In the genomic region with DNA sequence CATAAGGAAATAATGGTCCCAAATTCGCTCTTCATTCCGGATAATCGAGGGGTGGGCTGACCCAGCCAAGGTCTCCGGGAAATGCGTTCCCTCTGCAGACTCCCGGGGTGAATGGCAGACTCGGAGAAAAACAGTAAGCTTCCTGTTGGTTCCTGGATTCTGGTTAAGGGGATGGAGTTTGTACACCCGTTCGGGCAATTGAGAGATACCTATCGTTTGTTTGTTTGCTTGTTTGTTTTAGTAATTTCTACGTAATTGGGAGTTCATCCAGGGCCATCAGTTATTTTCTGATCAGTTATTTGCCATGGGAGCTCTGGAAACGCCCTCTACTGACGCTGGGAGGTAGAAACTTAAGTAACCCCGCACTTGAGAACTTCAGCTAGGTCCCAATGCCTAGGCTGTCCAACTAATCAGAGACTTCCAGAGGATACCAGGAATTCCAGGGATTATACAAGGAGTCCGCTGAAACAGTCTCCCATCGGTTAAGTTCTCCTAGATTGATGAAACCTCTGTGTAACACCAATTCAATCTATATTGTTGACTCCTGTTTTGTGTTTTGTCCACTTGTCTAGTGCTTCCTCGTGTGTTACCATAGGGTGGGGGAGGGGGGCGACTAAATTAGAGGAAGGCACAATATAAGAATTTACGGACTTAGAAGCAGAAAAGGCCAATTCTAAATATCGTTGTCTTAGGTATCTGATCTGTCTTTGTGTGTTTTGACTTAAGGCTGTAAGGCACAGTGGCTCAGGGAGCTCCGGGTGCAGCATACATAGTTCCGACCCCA, we compare ENCODE assay signal across 8 mouse cellular contexts. TPM values are rescaled to one million over a fixed set of nuclear protein-coding genes. Genes with fewer than 3 reads are reported as not detected.
DNase-seq lines count a peak whose midpoint lies in the region; ATAC-seq and TF ChIP-seq lines count a peak whose summit lies in the region.

No protein-coding gene starts in this region.

- 0 out of 2 replicates have a peak overlapping the region, but pooled peaks have one; percentile 25 for H3K9ac ChIP-seq in heart, postnatal 0 days (replicated peaks; ENCODE audit: low read depth, low read length)
- H3K9ac ChIP-seq in liver, embryonic 16.5 days (ENCODE audit: low read depth, low read length) = peak overlapping the region; percentile 64
- H3K9ac ChIP-seq in neural tube, embryonic 13.5 days = peak overlapping the region; percentile 60

- no peak for ATAC-seq in heart, postnatal 0 days (ENCODE audit: insufficient read depth, low read depth)
- no peak for ATAC-seq in liver, embryonic 16.5 days (ENCODE audit: low read depth)
- ATAC-seq in neural tube, embryonic 13.5 days (ENCODE audit: low read depth) = peak; percentile 21; the same call in 1 of the 2 replicates

- no peak overlapping the region for H3ac ChIP-seq in C2C12 (ENCODE audit: control insufficient read depth, insufficient read length, low read depth)

- H3K79me2 ChIP-seq in C2C12 (ENCODE audit: control insufficient read depth, insufficient read depth) = no peaks in the 10 kb centered on the region

- DNase-seq in adrenal gland, postnatal 25 days = peak; percentile 35
- DNase-seq in heart, postnatal 0 days (ENCODE audit: low spot score) = peak; percentile 30
- DNase-seq in kidney, postnatal 36 days = peak; percentile 85 to 90
- peak; percentile 24 for DNase-seq in telencephalon, adult 2 months (ENCODE audit: low read depth, low spot score)

- no peaks in the 10 kb centered on the region for H3K27me3 ChIP-seq in C2C12 (ENCODE audit: control insufficient read depth, insufficient read depth, insufficient read length)
- H3K27me3 ChIP-seq in heart, postnatal 0 days (ENCODE audit: control insufficient read depth, insufficient read depth, low read length) = no peaks in the 10 kb centered on the region
- H3K27me3 ChIP-seq in liver, embryonic 16.5 days (ENCODE audit: control insufficient read depth, insufficient read depth, low read depth, low read length) = no peaks in the 10 kb centered on the region
- H3K27me3 ChIP-seq in neural tube, embryonic 13.5 days = no peaks in the 10 kb centered on the region

- H3K9me3 ChIP-seq in heart, postnatal 0 days (replicated peaks; ENCODE audit: control insufficient read depth, low read length) = no peaks in the 10 kb centered on the region
- H3K9me3 ChIP-seq in liver, embryonic 16.5 days (replicated peaks; ENCODE audit: control insufficient read depth, low read length) = no peaks in the 10 kb centered on the region
- 0 out of 2 replicates have a peak, but pooled peaks cover 5% of the 10 kb centered on the region for H3K9me3 ChIP-seq in neural tube, embryonic 13.5 days

- H3K4me2 ChIP-seq in heart, postnatal 0 days (ENCODE audit: low read depth, low read length) = peak overlapping the region; percentile 92
- peak overlapping the region; percentile 93 for H3K4me2 ChIP-seq in liver, embryonic 16.5 days (ENCODE audit: low read depth, low read length)
- peak overlapping the region; percentile 75 for H3K4me2 ChIP-seq in neural tube, embryonic 13.5 days

- 13% methylated on average over 22 of the region's 22 CpGs for WGBS in heart, postnatal 0 days
- WGBS in liver, embryonic 16.5 days (ENCODE audit: insufficient replicate concordance) = 13% methylated on average over 22 of the region's 22 CpGs
- 21% methylated on average over 22 of the region's 22 CpGs for whole genome bisulfite sequencing in neural tube, embryonic 13.5 days

- no peak for TF ChIP-seq POLR2A in embryonic fibroblast, embryonic 13.5 days (IDR thresholded peaks at IDR 0.05; ENCODE audit: low read depth, low read length)

- no peaks in the 10 kb centered on the region for H3K36me3 ChIP-seq in C2C12 (ENCODE audit: control insufficient read depth, insufficient read depth)
- H3K36me3 ChIP-seq in heart, postnatal 0 days (replicated peaks; ENCODE audit: control insufficient read depth, insufficient read depth, low read length) = no peaks in the 10 kb centered on the region
- H3K36me3 ChIP-seq in liver, embryonic 16.5 days (ENCODE audit: control insufficient read depth, insufficient read depth) = no peaks in the 10 kb centered on the region
- H3K36me3 ChIP-seq in neural tube, embryonic 13.5 days = no peaks in the 10 kb centered on the region

- H3K4me3 ChIP-seq in C2C12 (ENCODE audit: insufficient read depth, poor library complexity, severe bottlenecking) = peak overlapping the region; percentile 40
- peak overlapping the region; percentile 84 for H3K4me3 ChIP-seq in embryonic fibroblast, embryonic 13.5 days (ENCODE audit: insufficient read depth, low read length)
- H3K4me3 ChIP-seq in heart, postnatal 0 days (ENCODE audit: low read depth, low read length) = peak overlapping the region; percentile 68
- H3K4me3 ChIP-seq in liver, embryonic 16.5 days (ENCODE audit: low read depth, low read length) = peak overlapping the region; percentile 77
- peak overlapping the region; percentile 53 for H3K4me3 ChIP-seq in neural tube, embryonic 13.5 days

- TF ChIP-seq CTCF in C2C12 (IDR thresholded peaks at IDR 0.05; ENCODE audit: control insufficient read depth, insufficient read depth, insufficient read length) = no peak
- no peak for TF ChIP-seq CTCF in embryonic fibroblast, embryonic 13.5 days (IDR thresholded peaks at IDR 0.05; ENCODE audit: borderline replicate concordance, insufficient read depth, low read length)
- peak; percentile 24; the same call in 1 of the 2 replicates for TF ChIP-seq CTCF in heart, postnatal 0 days (IDR thresholded peaks at IDR 0.05; ENCODE audit: low read depth)

- TF ChIP-seq EP300 in heart, postnatal 0 days (IDR thresholded peaks at IDR 0.05; ENCODE audit: low read depth) = no peak

- H3K79me3 ChIP-seq in C2C12 (ENCODE audit: low read depth) = no peaks in the 10 kb centered on the region

- no peak overlapping the region for H3K27ac ChIP-seq in embryonic fibroblast, embryonic 13.5 days (ENCODE audit: insufficient read depth, low read length)
- H3K27ac ChIP-seq in heart, postnatal 0 days (ENCODE audit: low read depth) = no peak overlapping the region
- H3K27ac ChIP-seq in liver, embryonic 16.5 days (ENCODE audit: low read length) = no peak overlapping the region
- H3K27ac ChIP-seq in neural tube, embryonic 13.5 days (replicated peaks) = no peak overlapping the region

- H3K4me1 ChIP-seq in embryonic fibroblast, embryonic 13.5 days (ENCODE audit: control insufficient read depth, insufficient read depth, low read length) = no peaks in the 10 kb centered on the region
- 0 out of 2 replicates have a peak, but pooled peaks cover 3% of the 10 kb centered on the region for H3K4me1 ChIP-seq in heart, postnatal 0 days (ENCODE audit: control insufficient read depth, insufficient read depth)
- no peaks in the 10 kb centered on the region for H3K4me1 ChIP-seq in liver, embryonic 16.5 days (ENCODE audit: control insufficient read depth, low read depth, low read length)
- H3K4me1 ChIP-seq in neural tube, embryonic 13.5 days (replicated peaks) = 0 out of 2 replicates have a peak, but pooled peaks cover 3% of the 10 kb centered on the region

TF ChIP-seq in C2C12, 6 proteins besides CTCF, POLR2A, EP300 and RAD21:
- TF ChIP-seq USF1 (IDR thresholded peaks at IDR 0.05; ENCODE audit: low read depth) (no peak), MYOG (IDR thresholded peaks at IDR 0.05; ENCODE audit: control insufficient read depth, extremely low read depth, insufficient read length) (no peak), FOSL1 (IDR thresholded peaks at IDR 0.05; ENCODE audit: insufficient read depth, low read length, poor library complexity, severe bottlenecking) (no peak), MYOD1 (IDR thresholded peaks at IDR 0.05; ENCODE audit: control insufficient read depth, insufficient read length, low read depth) (no peak), CEBPB (IDR thresholded peaks at IDR 0.05; ENCODE audit: low read depth) (no peak), MAX (IDR thresholded peaks at IDR 0.05) (no peak)
TF ChIP-seq in C2C12: peak in this region for 0.

RNA-seq across cellular contexts. Expression of a gene that starts 0.7 kb away (rescaled TPM):
- 0.85 TPM for polyA plus RNA-seq in C2C12 (2012; fragmentation: generic; extraction: Trizol)
- 13.1 and 14.4 TPM in 2 replicates for total RNA-seq in adrenal gland, postnatal 25 days (2021)
- polyA plus RNA-seq in embryonic fibroblast, embryonic 13.5 days (2011; ENCODE audit: insufficient read length, low read depth, missing spikeins) = 6.8 and 9.2 TPM in 2 replicates
- total RNA-seq in heart, postnatal 0 days (2014; rRNA removed; ENCODE audit: low replicate concordance) = 3.4 and 5.0 TPM in 2 replicates
- polyA plus RNA-seq in heart, postnatal 0 days (2015; fragmentation: Nextera tagmentation; extraction: Ambion mirVana) = 5.2 and 5.3 TPM in 2 replicates
- polyA plus RNA-seq in liver, embryonic 16.5 days (2015; fragmentation: Nextera tagmentation; extraction: Ambion mirVana) = 2.4 and 2.6 TPM in 2 replicates
- polyA plus RNA-seq in neural tube, embryonic 13.5 days (2015; fragmentation: Nextera tagmentation; extraction: Ambion mirVana) = 3.5 and 4.0 TPM in 2 replicates

RNA-seq across cellular contexts. Expression of a gene that starts 1.1 kb away (rescaled TPM):
- polyA plus RNA-seq in C2C12 (2012; fragmentation: generic; extraction: Trizol) = not detected
- 0.12 and 0.38 TPM in 2 replicates for total RNA-seq in adrenal gland, postnatal 25 days (2021)
- 0.17 and 0.21 TPM in 2 replicates for polyA plus RNA-seq in embryonic fibroblast, embryonic 13.5 days (2011; ENCODE audit: insufficient read length, low read depth, missing spikeins)
- total RNA-seq in heart, postnatal 0 days (2014; rRNA removed; ENCODE audit: low replicate concordance) = 1.1 TPM in 1 of 2 replicates, not detected in the other
- 0.04 TPM in 1 of 2 replicates, not detected in the other for polyA plus RNA-seq in heart, postnatal 0 days (2015; fragmentation: Nextera tagmentation; extraction: Ambion mirVana)
- 0.04 TPM in 1 of 2 replicates, not detected in the other for polyA plus RNA-seq in liver, embryonic 16.5 days (2015; fragmentation: Nextera tagmentation; extraction: Ambion mirVana)
- polyA plus RNA-seq in neural tube, embryonic 13.5 days (2015; fragmentation: Nextera tagmentation; extraction: Ambion mirVana) = 0.08 and 0.17 TPM in 2 replicates

RNA-seq across cellular contexts. Expression of a gene that starts 51.8 kb away (rescaled TPM):
- not detected for polyA plus RNA-seq in C2C12 (2012; fragmentation: generic; extraction: Trizol)
- 0.19 and 0.39 TPM in 2 replicates for total RNA-seq in adrenal gland, postnatal 25 days (2021)
- 0.15 and 0.21 TPM in 2 replicates for polyA plus RNA-seq in embryonic fibroblast, embryonic 13.5 days (2011; ENCODE audit: insufficient read length, low read depth, missing spikeins)
- total RNA-seq in heart, postnatal 0 days (2014; rRNA removed; ENCODE audit: low replicate concordance) = 0.04 and 0.54 TPM in 2 replicates
- 0.10 and 0.11 TPM in 2 replicates for polyA plus RNA-seq in heart, postnatal 0 days (2015; fragmentation: Nextera tagmentation; extraction: Ambion mirVana)
- not detected in 2 replicates for polyA plus RNA-seq in liver, embryonic 16.5 days (2015; fragmentation: Nextera tagmentation; extraction: Ambion mirVana)
- 0.18 and 0.27 TPM in 2 replicates for polyA plus RNA-seq in neural tube, embryonic 13.5 days (2015; fragmentation: Nextera tagmentation; extraction: Ambion mirVana)

Comparison
In these comparisons a context has a peak if more than half of its experiments do, and no peak if none do; other contexts are left out.
1. DNase-seq: peak in every context shown above with its lines; median percentile 88 in kidney, postnatal 36 days; 35 in adrenal gland, postnatal 25 days; 30 in heart, postnatal 0 days; 24 in telencephalon, adult 2 months.